Mouse (Mus musculus) stomach, postnatal 0 days (tissue): ENCODE measurements around the gene Cish. TPM values are rescaled to one million over a fixed set of nuclear protein-coding genes. Genes with fewer than 3 reads are reported as not detected.

Source experiments
- ATAC-seq: fragments of 200-750 bp; cut with Nextera tagmentation; 2 replicates; pipeline ENCODE4 v1.8.0; 2017; ENCODE audit not compliant: low FRiP score, low TSS enrichment
- DNase-seq: peaks from one replicate; pipeline ENCODE4 v3.0.0-alpha.2; 2016; ENCODE audit warnings: low spot score
- H3K27ac ChIP-seq: fragments of 300-500 bp; sonication (generic); replicated peaks from 2 replicates; pipeline ENCODE4 v1.5.1; 2014; ENCODE audit warnings: mild to moderate bottlenecking, control low read depth
- H3K27me3 ChIP-seq: fragments of 300-500 bp; sonication (generic); 2 replicates; pipeline ENCODE4 v1.6.1; 2014; ENCODE audit warnings: low read length; ENCODE audit not compliant: control insufficient read depth, insufficient read depth
- H3K36me3 ChIP-seq: fragments of 300-500 bp; sonication (generic); 2 replicates; pipeline ENCODE4 v1.6.1; 2014; ENCODE audit warnings: low read length, mixed read lengths; ENCODE audit not compliant: control insufficient read depth, insufficient read depth
- H3K4me1 ChIP-seq: fragments of 300-500 bp; sonication (generic); replicated peaks from 2 replicates; pipeline ENCODE4 v1.6.1; 2014; ENCODE audit warnings: antibody characterized with exemption; ENCODE audit not compliant: control insufficient read depth, insufficient read depth
- H3K4me2 ChIP-seq: fragments of 300-500 bp; sonication (generic); replicated peaks from 2 replicates; pipeline ENCODE4 v1.6.1; 2014; ENCODE audit warnings: low read depth, mild to moderate bottlenecking, control low read depth, moderate library complexity
- H3K4me3 ChIP-seq: fragments of 300-500 bp; sonication (generic); 2 replicates; pipeline ENCODE4 v1.5.1; 2014; ENCODE audit warnings: low read depth, low read length, control low read depth
- H3K9ac ChIP-seq: fragments of 300-500 bp; sonication (generic); 2 replicates; pipeline ENCODE4 v1.6.1; 2014; ENCODE audit warnings: mild to moderate bottlenecking, low read length, control low read depth, mixed read lengths
- H3K9me3 ChIP-seq: fragments of 300-500 bp; sonication (generic); 2 replicates; pipeline ENCODE4 v1.6.1; 2016; ENCODE audit warnings: low read length; ENCODE audit not compliant: control insufficient read depth
- CTCF ChIP-seq: IDR thresholded peaks from 2 replicates; pipeline ENCODE4 v1.5.1; 2016; ENCODE audit warnings: antibody characterized with exemption, low read depth, mild to moderate bottlenecking, moderate library complexity
- EP300 ChIP-seq: optimal IDR thresholded peaks from 2 replicates; pipeline ENCODE3; 2016; ENCODE audit warnings: antibody characterized with exemption
- WGBS: fragments of 180-500 bp; shearing (Covaris S2); extraction: QIAGEN DNeasy Blood & Tissue Kit; methylation state at CpG from one replicate; pipeline ENCODE4 v1.1.7; 2014; 5-methylcytosine and 5-hydroxymethylcytosine counted together
- polyA plus RNA-seq: library from polyadenylated mRNA; unstranded; fragments of >200 nt; fragmentation: Nextera tagmentation; extraction: Ambion mirVana; gene quantifications from 2 replicates; pipeline ENCODE4 v1.2.1, GENCODE M21; 2015

The Cish gene
- polyA plus RNA-seq, 1 experiment from 2014 or later: 30.8 TPM

DNA sequence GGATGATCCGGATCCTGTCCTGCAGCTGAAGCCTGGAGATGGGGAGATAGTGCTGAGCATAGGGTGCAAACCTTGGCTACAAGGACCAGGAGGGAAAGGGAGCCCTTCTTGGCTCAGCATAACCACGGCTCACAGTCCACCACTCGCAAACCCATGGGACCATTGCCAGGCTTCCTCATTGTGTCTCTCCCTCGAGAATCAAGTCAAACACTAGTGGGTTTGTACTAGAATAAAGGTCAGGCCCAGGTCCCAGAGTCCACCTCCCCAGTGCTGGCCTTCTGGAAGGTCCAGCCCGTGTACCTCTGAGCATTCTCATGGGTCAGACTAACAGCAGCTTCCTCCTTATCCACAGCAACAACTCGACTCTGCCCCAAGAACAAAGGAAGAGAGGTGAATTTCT is 35.0 kb downstream of the Cish start:
- ATAC-seq (no peak), DNase-seq (no peak)
- no peak overlapping the region for H3K4me2 ChIP-seq
- TF ChIP-seq EP300: no peak
- TF ChIP-seq CTCF: no peak
- no peaks in the 10 kb centered on the region for H3K4me1 ChIP-seq
- no peaks in the 10 kb centered on the region for H3K36me3 ChIP-seq
- 75% methylated on average over 6 of the region's 6 CpGs for WGBS
- H3K9me3 ChIP-seq: no peaks in the 10 kb centered on the region
- H3K4me3 ChIP-seq: no peak overlapping the region
- H3K27me3 ChIP-seq: no peaks in the 10 kb centered on the region
- H3K9ac ChIP-seq: no peak overlapping the region
- H3K27ac ChIP-seq: no peak overlapping the region

DNA sequence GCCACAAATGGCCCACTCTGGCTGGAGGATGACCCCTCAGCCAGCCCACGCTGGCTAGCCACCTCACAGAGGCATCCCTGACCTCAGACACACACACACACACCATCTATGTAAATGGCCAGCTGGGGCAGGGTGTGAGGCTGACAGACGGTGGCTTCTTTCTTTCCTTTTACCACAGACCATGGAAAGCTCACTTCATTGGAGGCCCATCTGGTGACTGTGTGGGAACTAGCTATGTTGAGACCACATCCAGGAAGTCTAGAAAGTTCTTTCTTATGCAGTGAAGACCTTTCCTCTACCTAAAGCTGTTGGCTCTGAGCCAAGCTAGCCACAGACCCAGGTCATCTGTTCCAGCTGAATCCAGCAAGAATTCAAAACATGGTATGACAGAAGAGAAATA is 37.9 kb downstream of the Cish start:
- ATAC-seq (no peak), DNase-seq (no peak)
- 69% methylated on average over 2 of the region's 2 CpGs for WGBS
- TF ChIP-seq EP300 (no peak), CTCF (no peak)
- Histone ChIP-seq H3K4me3 (no peak overlapping the region), H3K4me1 (0 out of 2 replicates have a peak, but pooled peaks cover under 1% of the 10 kb centered on the region), H3K9ac (no peak overlapping the region), H3K27ac (no peak overlapping the region), H3K4me2 (no peak overlapping the region), H3K9me3 (no peaks in the 10 kb centered on the region), H3K36me3 (no peaks in the 10 kb centered on the region), H3K27me3 (no peaks in the 10 kb centered on the region)

DNA sequence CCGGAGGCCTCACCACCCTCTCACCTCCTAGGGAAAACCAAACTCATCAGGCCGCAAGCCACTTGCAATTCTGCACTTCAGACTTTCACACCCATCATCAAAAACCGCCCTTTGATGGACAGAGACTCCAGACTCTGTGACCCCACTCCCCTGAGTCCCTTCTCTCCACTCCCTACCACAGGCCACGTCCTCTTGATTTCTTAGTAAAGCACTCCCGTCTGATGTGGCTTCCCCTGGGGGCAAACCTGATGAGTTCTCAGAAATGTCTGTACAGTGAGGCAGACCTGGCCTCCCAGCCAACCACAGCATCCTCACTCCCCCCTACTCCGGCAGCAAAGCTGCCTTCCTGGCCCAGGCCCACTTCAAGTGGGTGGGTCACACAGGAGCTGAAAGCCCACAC is 38.5 kb downstream of the Cish start:
- DNase-seq (no peak), ATAC-seq (no peak)
- H3K9me3 ChIP-seq: no peaks in the 10 kb centered on the region
- TF ChIP-seq EP300 (no peak), CTCF (no peak)
- no peaks in the 10 kb centered on the region for H3K27me3 ChIP-seq
- H3K36me3 ChIP-seq: no peaks in the 10 kb centered on the region
- H3K4me1 ChIP-seq: 0 out of 2 replicates have a peak, but pooled peaks cover 2% of the 10 kb centered on the region
- no peak overlapping the region for H3K4me3 ChIP-seq
- whole genome bisulfite sequencing: 85% methylated on average over 6 of the region's 6 CpGs
- H3K4me2 ChIP-seq: no peak overlapping the region
- no peak overlapping the region for H3K27ac ChIP-seq
- no peak overlapping the region for H3K9ac ChIP-seq

DNA sequence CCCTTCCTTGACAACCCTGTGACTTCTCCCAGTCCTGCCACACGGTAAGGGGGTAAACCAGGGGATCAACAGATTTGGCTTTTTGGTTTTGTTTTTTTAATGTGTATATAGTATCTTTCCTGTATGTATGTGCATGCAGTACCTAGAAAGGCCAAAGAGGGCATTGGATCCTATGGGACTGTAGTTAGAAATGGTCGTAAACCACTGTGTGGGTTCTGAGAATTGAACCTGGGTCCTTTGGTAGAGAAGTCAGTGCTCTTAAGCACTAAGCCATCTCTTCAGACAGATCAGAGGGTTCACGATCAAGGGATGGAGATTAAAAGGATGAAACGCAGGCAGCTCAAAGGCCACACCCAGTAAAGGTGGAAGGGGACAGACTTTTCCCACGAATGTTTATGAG is 39.2 kb downstream of the Cish start:
- H3K9me3 ChIP-seq: no peaks in the 10 kb centered on the region
- H3K27ac ChIP-seq: no peak overlapping the region
- no peak overlapping the region for H3K4me2 ChIP-seq
- WGBS: 77% methylated on average over 5 of the region's 5 CpGs
- H3K27me3 ChIP-seq: no peaks in the 10 kb centered on the region
- H3K4me1 ChIP-seq: 0 out of 2 replicates have a peak, but pooled peaks cover 2% of the 10 kb centered on the region
- H3K4me3 ChIP-seq: no peak overlapping the region
- no peaks in the 10 kb centered on the region for H3K36me3 ChIP-seq
- ATAC-seq (no peak), DNase-seq (no peak)
- peak; percentile 45 for TF ChIP-seq CTCF
- no peak for TF ChIP-seq EP300
- H3K9ac ChIP-seq: no peak overlapping the region

DNA sequence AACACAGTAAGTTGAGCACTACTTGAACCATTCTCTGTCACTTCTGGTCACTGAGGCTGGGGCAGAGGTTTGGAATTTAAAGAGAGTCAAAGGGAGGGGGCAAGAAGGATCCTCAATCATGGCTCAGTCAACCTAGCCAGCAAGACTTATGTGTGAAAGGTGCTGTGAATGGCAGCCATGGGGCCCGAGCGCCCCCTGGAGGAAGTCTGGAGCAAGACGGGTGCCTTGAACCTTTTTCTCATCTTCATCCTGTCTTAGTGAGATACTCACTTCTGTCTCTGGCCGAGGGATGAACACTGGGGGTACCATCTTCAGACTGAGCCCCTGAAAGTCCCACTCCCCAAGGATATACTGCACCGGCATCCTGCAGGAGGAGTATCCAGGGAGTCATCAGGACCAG is 40.1 kb downstream of the Cish start:
- H3K27me3 ChIP-seq: no peaks in the 10 kb centered on the region
- 0 out of 2 replicates have a peak, but pooled peaks cover 2% of the 10 kb centered on the region for H3K4me1 ChIP-seq
- no peaks in the 10 kb centered on the region for H3K36me3 ChIP-seq
- DNase-seq: peak; percentile 79
- no peak; the same call in 1 of the 2 replicates for ATAC-seq
- 8% methylated on average over 5 of the region's 5 CpGs for WGBS
- H3K4me2 ChIP-seq: no peak overlapping the region
- no peak overlapping the region for H3K4me3 ChIP-seq
- H3K27ac ChIP-seq: no peak overlapping the region
- no peaks in the 10 kb centered on the region for H3K9me3 ChIP-seq
- H3K9ac ChIP-seq: no peak overlapping the region
- TF ChIP-seq CTCF: peak; percentile 97
- TF ChIP-seq EP300: no peak

DNA sequence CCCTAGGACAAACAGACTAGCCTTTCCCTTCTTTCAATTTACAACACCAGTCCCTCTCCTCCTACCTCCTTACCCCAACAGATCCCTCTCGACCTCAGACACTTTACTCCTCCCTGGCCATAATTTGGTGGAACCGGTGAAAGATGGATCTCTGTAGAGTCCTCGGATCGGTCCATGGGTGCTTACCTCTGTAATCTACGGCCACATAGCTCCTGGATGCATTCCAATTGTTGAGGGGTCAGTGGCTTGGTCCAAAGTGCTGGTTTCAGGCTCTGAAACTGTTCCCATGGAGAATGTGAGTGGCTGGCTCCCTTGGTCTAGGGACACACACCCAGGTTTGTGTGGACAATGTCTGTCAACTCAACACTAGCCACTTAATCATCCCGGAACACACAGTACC is 40.6 kb downstream of the Cish start:
- DNase-seq: no peak

More for the DNA sequence above, 40.6 kb downstream of the Cish start:
- Histone ChIP-seq H3K4me1 (0 out of 2 replicates have a peak, but pooled peaks cover 2% of the 10 kb centered on the region), H3K9me3 (no peaks in the 10 kb centered on the region), H3K27me3 (no peaks in the 10 kb centered on the region), H3K4me3 (no peak overlapping the region), H3K4me2 (no peak overlapping the region), H3K36me3 (no peaks in the 10 kb centered on the region), H3K9ac (no peak overlapping the region), H3K27ac (no peak overlapping the region)
- WGBS: 81% methylated on average over 6 of the region's 6 CpGs
- ATAC-seq: no peak
- TF ChIP-seq CTCF: no peak
- no peak for TF ChIP-seq EP300
